Mouse (Mus musculus) heart, embryonic 13.5 days (tissue): Measurements from ENCODE around the gene Kctd2. TPM values are rescaled to one million over a fixed set of nuclear protein-coding genes. Genes with fewer than 3 reads are reported as not detected.
"Not testable (repeated sequence)": the region's sequence is repeated elsewhere in the genome, so short reads cannot be mapped to it uniquely, and the experiment has no call there.

Experiments
- ATAC-seq: fragments of 200-750 bp; cut with Nextera tagmentation; 2 replicates; pipeline ENCODE4 v1.8.0; 2017; ENCODE audit warnings: moderate TSS enrichment; ENCODE audit not compliant: insufficient number of reproducible peaks, low FRiP score, low TSS enrichment; ENCODE audit errors: extremely low read depth
- H3K27ac ChIP-seq: fragments of 300-500 bp; sonication (generic); replicated peaks from 2 replicates; pipeline ENCODE4 v1.5.1; 2015; ENCODE audit warnings: moderate library complexity, mild to moderate bottlenecking, inconsistent platforms
- H3K27me3 ChIP-seq: fragments of 300-500 bp; sonication (generic); replicated peaks from 2 replicates; pipeline ENCODE4 v1.6.1; 2015; ENCODE audit warnings: mild to moderate bottlenecking, inconsistent platforms
- H3K36me3 ChIP-seq: fragments of 300-500 bp; sonication (generic); 2 replicates; pipeline ENCODE4 v1.6.1; 2015; ENCODE audit warnings: mild to moderate bottlenecking, inconsistent platforms
- H3K4me1 ChIP-seq: fragments of 300-500 bp; sonication (generic); 2 replicates; pipeline ENCODE4 v1.6.1; 2015; ENCODE audit warnings: inconsistent platforms
- H3K4me2 ChIP-seq: fragments of 300-500 bp; sonication (generic); 2 replicates; pipeline ENCODE4 v1.6.1; 2015; ENCODE audit warnings: inconsistent platforms, mild to moderate bottlenecking, moderate library complexity
- H3K4me3 ChIP-seq: fragments of 300-500 bp; sonication (generic); 2 replicates; pipeline ENCODE4 v1.5.1; 2015; ENCODE audit warnings: moderate library complexity, mild to moderate bottlenecking, inconsistent platforms
- H3K9ac ChIP-seq: fragments of 300-500 bp; sonication (generic); 2 replicates; pipeline ENCODE4 v1.6.1; 2015; ENCODE audit warnings: inconsistent platforms, mild to moderate bottlenecking, moderate library complexity
- H3K9me3 ChIP-seq: fragments of 300-500 bp; sonication (generic); 2 replicates; pipeline ENCODE4 v1.6.1; 2016; ENCODE audit warnings: inconsistent platforms
- WGBS: fragments of 180-500 bp; shearing (Covaris S2); methylation state at CpG from one replicate; pipeline ENCODE4 v1.1.7; 2015; ENCODE audit warnings: mixed read lengths; 5-methylcytosine and 5-hydroxymethylcytosine counted together
- polyA plus RNA-seq: library from polyadenylated mRNA; unstranded; fragments of >200 nt; fragmentation: Nextera tagmentation; extraction: Ambion mirVana; gene quantifications from 2 replicates; pipeline ENCODE4 v1.2.1, GENCODE M21; 2015

Kctd2 gene
- polyA plus RNA-seq, 1 experiment from 2014 or later: 8.8 TPM

- Histone ChIP-seq H3K9me3 (no peaks in the 10 kb centered on the region; the same call in 1 of the 2 replicates), H3K4me3 (peak overlapping the region; percentile 72), H3K36me3 (no peaks in the 10 kb centered on the region), H3K27ac (peak overlapping the region; percentile 29; the same call in 1 of the 2 replicates), H3K4me2 (peak overlapping the region; percentile 83), H3K9ac (peak overlapping the region; percentile 63; the same call in 1 of the 2 replicates), H3K4me1 (peaks cover 33% of the 10 kb centered on the region), H3K27me3 (peaks cover 34% of the 10 kb centered on the region)
- WGBS: 13% methylated on average over 9 of the region's 9 CpGs
- ATAC-seq: no peak
Measured at GRCm38 (mm10) chr11:115381276-115381675, 38.7 kb upstream of the Kctd2 start.

GRCm38 (mm10) chr11:115381743-115382539 lies 38.0 kb upstream of the Kctd2 start, which contains the start of gene Cdr2l:
TSS of gene Cdr2l (plus strand) at chr11:115381916.
- H3K36me3 ChIP-seq: no peaks in the 10 kb centered on the region
- WGBS: under 1% methylated on average over 76 of the region's 76 CpGs

GRCm38 (mm10) chr11:115382891-115383290 lies 37.0 kb upstream of the Kctd2 start:
- Histone ChIP-seq H3K27ac (0 out of 2 replicates have a peak overlapping the region, but pooled peaks have one; percentile 50), H3K4me3 (peak overlapping the region; percentile 72), H3K4me1 (peaks cover 33% of the 10 kb centered on the region), H3K4me2 (peak overlapping the region; percentile 83), H3K9me3 (no peaks in the 10 kb centered on the region; the same call in 1 of the 2 replicates), H3K9ac (peak overlapping the region; percentile 89), H3K36me3 (no peaks in the 10 kb centered on the region), H3K27me3 (peaks cover 28% of the 10 kb centered on the region)
- 23% methylated on average over 5 of the region's 5 CpGs for WGBS
- no peak for ATAC-seq

More at GRCm38 (mm10) chr11:115381743-115382539, 38.0 kb upstream of the Kctd2 start, which contains the start of gene Cdr2l:
- Histone ChIP-seq H3K27me3 (peaks cover 31% of the 10 kb centered on the region), H3K9ac (peak within 1 kb of the TSS; percentile 89), H3K9me3 (no peaks in the 10 kb centered on the region; the same call in 1 of the 2 replicates), H3K4me1 (peaks cover 33% of the 10 kb centered on the region), H3K4me2 (peak within 1 kb of the TSS; percentile 83), H3K4me3 (peak within 1 kb of the TSS; percentile 72), H3K27ac (peak within 1 kb of the TSS; percentile 65)
- peak; percentile 71; the same call in 1 of the 2 replicates for ATAC-seq

DNA sequence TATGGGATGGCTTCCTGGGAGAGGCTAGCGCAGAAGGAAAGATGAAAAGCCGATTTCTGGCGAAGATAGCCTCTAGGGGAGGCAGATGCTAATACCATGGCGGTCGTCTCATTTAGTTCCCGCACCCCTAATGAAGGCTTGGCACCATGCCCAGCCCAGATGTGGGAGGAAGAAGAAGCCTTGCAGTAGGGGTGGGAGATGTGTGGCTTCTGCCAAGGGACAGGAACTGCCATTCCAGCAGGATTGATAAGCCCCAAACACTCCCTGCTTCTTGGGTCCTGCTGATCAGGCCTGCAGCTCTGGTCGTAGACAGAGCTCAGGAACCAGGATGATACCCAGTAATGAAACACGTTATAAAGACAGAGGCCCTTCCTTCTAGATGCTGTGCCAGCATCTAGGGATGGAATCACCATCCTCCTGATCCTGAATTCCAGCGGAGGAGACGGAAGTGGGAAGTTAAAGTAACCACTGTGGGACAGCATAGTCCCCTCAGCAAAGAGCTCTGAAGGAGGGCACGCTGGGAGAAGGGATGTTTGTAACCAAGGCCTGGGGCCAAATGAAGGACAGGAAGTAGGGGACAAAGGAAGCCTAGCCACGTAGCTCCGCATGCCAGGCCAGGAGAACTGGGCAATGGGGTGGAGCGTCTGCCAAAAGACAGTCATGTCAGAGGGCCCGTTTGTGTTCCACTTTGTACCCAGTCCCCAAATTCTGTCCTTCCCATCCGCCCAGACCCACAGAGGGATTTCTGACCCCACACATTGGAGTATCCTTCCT lies 36.0 kb upstream of the Kctd2 start:
- Histone ChIP-seq H3K27ac (peak overlapping the region; percentile 50), H3K4me3 (peak overlapping the region; percentile 72), H3K36me3 (no peaks in the 10 kb centered on the region), H3K9me3 (no peaks in the 10 kb centered on the region), H3K27me3 (peaks cover 28% of the 10 kb centered on the region), H3K9ac (peak overlapping the region; percentile 89), H3K4me2 (peak overlapping the region; percentile 83), H3K4me1 (peaks cover 33% of the 10 kb centered on the region)
- ATAC-seq: no peak
- 45% methylated on average over 16 of the region's 16 CpGs for WGBS

- ATAC-seq: no peak
- 72% methylated on average over 5 of the region's 5 CpGs for WGBS
- Histone ChIP-seq H3K9me3 (no peaks in the 10 kb centered on the region), H3K27me3 (peaks cover 28% of the 10 kb centered on the region), H3K27ac (peak overlapping the region; percentile 50; the same call in 1 of the 2 replicates), H3K4me3 (no peak overlapping the region), H3K4me2 (peak overlapping the region; percentile 83), H3K4me1 (peaks cover 33% of the 10 kb centered on the region), H3K9ac (peak overlapping the region; percentile 89), H3K36me3 (no peaks in the 10 kb centered on the region)
Measured at GRCm38 (mm10) chr11:115384587-115384986, 35.3 kb upstream of the Kctd2 start.

DNA sequence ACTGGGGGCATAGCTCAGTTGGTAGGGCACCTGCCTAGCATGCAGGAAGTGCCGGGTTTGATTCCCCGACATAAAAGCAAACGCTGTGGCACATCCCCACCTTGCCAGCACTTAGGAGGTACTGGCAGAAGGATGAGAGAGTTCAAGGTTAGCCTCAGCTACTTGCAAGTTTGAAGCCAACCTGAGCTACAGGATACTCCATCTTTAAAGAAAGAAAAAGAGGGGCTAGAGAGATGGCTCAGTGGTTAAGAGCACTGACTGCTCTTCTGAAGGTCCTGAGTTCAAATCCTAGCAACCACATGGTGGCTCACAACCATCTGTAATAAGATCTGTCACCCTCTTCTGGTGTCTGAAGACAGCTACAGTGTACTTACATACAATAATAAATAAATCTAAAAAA lies 33.1 kb upstream of the Kctd2 start:
- not testable (repeated sequence) for H3K4me3 ChIP-seq, H3K9ac ChIP-seq, H3K4me2 ChIP-seq, H3K9me3 ChIP-seq, ATAC-seq, H3K27ac ChIP-seq
- Histone ChIP-seq H3K4me1 (peaks cover 28% of the 10 kb centered on the region), H3K36me3 (peaks cover 18% of the 10 kb centered on the region), H3K27me3 (peaks cover 28% of the 10 kb centered on the region)
- 84% methylated on average over 3 of the region's 3 CpGs for WGBS

- Histone ChIP-seq H3K4me1 (peaks cover 8% of the 10 kb centered on the region; the same call in 1 of the 2 replicates), H3K36me3 (peaks cover 61% of the 10 kb centered on the region), H3K9me3 (no peaks in the 10 kb centered on the region), H3K27me3 (peaks cover 13% of the 10 kb centered on the region; the same call in 1 of the 2 replicates), H3K4me2 (no peak overlapping the region), H3K4me3 (no peak overlapping the region), H3K9ac (no peak overlapping the region), H3K27ac (no peak overlapping the region)
- WGBS: 86% methylated on average over 7 of the region's 7 CpGs
- no peak for ATAC-seq
Measured at GRCm38 (mm10) chr11:115391358-115391757, 28.6 kb upstream of the Kctd2 start.

- peak overlapping the region; percentile 65 for H3K4me2 ChIP-seq
- H3K36me3 ChIP-seq: peaks cover 61% of the 10 kb centered on the region
- 38% methylated on average over 34 of the region's 34 CpGs for WGBS
- peak overlapping the region; percentile 59 for H3K9ac ChIP-seq
- H3K9me3 ChIP-seq: no peaks in the 10 kb centered on the region
- H3K4me1 ChIP-seq: peaks cover 10% of the 10 kb centered on the region; the same call in 1 of the 2 replicates
- H3K27me3 ChIP-seq: peaks cover 13% of the 10 kb centered on the region; the same call in 1 of the 2 replicates
- H3K27ac ChIP-seq: no peak overlapping the region
- ATAC-seq: no peak
- H3K4me3 ChIP-seq: peak overlapping the region; percentile 29
Measured at GRCm38 (mm10) chr11:115393721-115394325, 26.1 kb upstream of the Kctd2 start.

DNA sequence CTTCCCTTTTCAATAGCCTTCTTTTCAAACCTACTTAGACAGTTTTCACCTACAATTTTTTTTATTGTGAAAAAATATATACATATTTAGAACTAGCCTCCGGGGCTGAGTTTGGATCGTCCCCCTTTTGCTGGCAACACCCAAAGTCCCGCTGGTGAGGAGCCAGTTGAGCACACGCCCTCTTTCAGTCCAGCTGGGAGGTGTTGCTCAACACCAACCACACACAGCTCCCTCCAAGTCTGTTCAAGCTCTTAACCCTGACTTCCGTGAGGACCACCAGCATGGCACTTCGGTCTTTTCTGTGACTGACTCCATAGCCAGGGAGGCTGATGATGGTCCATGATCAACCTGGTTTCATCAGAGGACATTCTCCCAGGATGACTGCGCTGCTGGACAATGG lies 21.8 kb upstream of the Kctd2 start:
- Histone ChIP-seq H3K36me3 (peaks cover 30% of the 10 kb centered on the region), H3K27me3 (peaks cover 21% of the 10 kb centered on the region; the same call in 1 of the 2 replicates), H3K27ac (no peak overlapping the region), H3K9ac (no peak overlapping the region; the same call in 1 of the 2 replicates), H3K9me3 (no peaks in the 10 kb centered on the region), H3K4me3 (no peak overlapping the region), H3K4me2 (no peak overlapping the region), H3K4me1 (peaks cover 15% of the 10 kb centered on the region; the same call in 1 of the 2 replicates)
- 69% methylated on average over 7 of the region's 7 CpGs for whole genome bisulfite sequencing
- ATAC-seq: no peak

- Histone ChIP-seq H3K9ac (no peak overlapping the region), H3K9me3 (no peaks in the 10 kb centered on the region), H3K36me3 (peaks cover 11% of the 10 kb centered on the region; the same call in 1 of the 2 replicates), H3K4me1 (peaks cover 20% of the 10 kb centered on the region), H3K4me3 (no peak overlapping the region), H3K27ac (no peak overlapping the region), H3K4me2 (no peak overlapping the region), H3K27me3 (0 out of 2 replicates have a peak, but pooled peaks cover 11% of the 10 kb centered on the region)
- 68% methylated on average over 3 of the region's 3 CpGs for WGBS
- ATAC-seq: no peak
Measured at GRCm38 (mm10) chr11:115400126-115400525, 19.8 kb upstream of the Kctd2 start.
